Mouse (Mus musculus) thymus, adult 2 months (tissue): ENCODE data around the gene Hmcn2. TPM values are rescaled to one million over a fixed set of nuclear protein-coding genes. Genes with fewer than 3 reads are reported as not detected.

ENCODE experiments used
- DNase-seq: peaks from one replicate; pipeline ENCODE4 v3.0.0; 2021
- H3K27ac ChIP-seq: fragments of 200-500 bp; 2 replicates; pipeline ENCODE4 v1.5.1; 2012; ENCODE audit warnings: low read length, control low read depth; ENCODE audit not compliant: control insufficient read depth, insufficient read depth
- H3K27me3 ChIP-seq: fragments of 200-500 bp; 2 replicates; pipeline ENCODE4 v1.6.1; 2012; ENCODE audit warnings: mild to moderate bottlenecking, low read length, moderate library complexity, mixed read lengths; ENCODE audit not compliant: control insufficient read depth, insufficient read depth
- H3K36me3 ChIP-seq: fragments of 200-500 bp; 2 replicates; pipeline ENCODE4 v1.6.1; 2012; ENCODE audit warnings: mild to moderate bottlenecking, low read length, moderate library complexity; ENCODE audit not compliant: control insufficient read depth, insufficient read depth
- H3K4me1 ChIP-seq: fragments of 200-500 bp; replicated peaks from 2 replicates; pipeline ENCODE4 v1.6.1; 2012; ENCODE audit warnings: low read length; ENCODE audit not compliant: control insufficient read depth, insufficient read depth
- H3K4me3 ChIP-seq: fragments of 200-500 bp; 2 replicates; pipeline ENCODE4 v1.5.1; 2012; ENCODE audit warnings: mild to moderate bottlenecking, low read length, control low read depth, moderate library complexity; ENCODE audit not compliant: control insufficient read depth, insufficient read depth
- CTCF ChIP-seq: fragments of 200-500 bp; IDR thresholded peaks from 2 replicates; pipeline ENCODE4 v1.5.1; 2012; ENCODE audit warnings: mild to moderate bottlenecking, control low read depth, low read length, moderate library complexity, borderline replicate concordance; ENCODE audit not compliant: control insufficient read depth, poor library complexity, insufficient read depth; ENCODE audit errors: extremely low read depth
- POLR2A ChIP-seq: fragments of 200-500 bp; IDR thresholded peaks from 2 replicates; pipeline ENCODE4 v1.6.1; 2012; ENCODE audit warnings: mild to moderate bottlenecking, low read length, control low read depth, moderate library complexity; ENCODE audit not compliant: control insufficient read depth, poor library complexity, insufficient read depth; ENCODE audit errors: extremely low read depth
- WGBS: fragments of 180-500 bp; shearing (Covaris S2); methylation state at CpG from one replicate; pipeline ENCODE4 v1.1.7; 2018; 5-methylcytosine and 5-hydroxymethylcytosine counted together
- polyA plus RNA-seq: library from polyadenylated mRNA; depleted of rRNA; stranded (reverse); fragments of >200 nt; gene quantifications from 2 replicates; pipeline ENCODE4 v1.2.3, GENCODE M21; 2012; rRNA removed

Hmcn2 gene
- polyA plus RNA-seq: 4.8 and 5.6 TPM in 2 replicates

- Histone ChIP-seq H3K4me1 (no peaks in the 10 kb centered on the region), H3K36me3 (no peaks in the 10 kb centered on the region), H3K4me3 (no peak within 1 kb of the TSS), H3K27ac (no peak within 1 kb of the TSS), H3K27me3 (peaks cover 2% of the 10 kb centered on the region; the same call in 1 of the 2 replicates)
- TF ChIP-seq CTCF: no peak
- TF ChIP-seq POLR2A: no peak
- WGBS: 5% methylated on average over 31 of the region's 33 CpGs
- DNase-seq: no peak
These were observed at the start of gene Hmcn2 for GRCm38 (mm10) chr2:31314007-31314465. TSS of gene Hmcn2 (plus strand) at chr2:31314415.

GRCm38 (mm10) chr2:31267447-31267846, 46.8 kb upstream of the Hmcn2 start:
- Histone ChIP-seq H3K27ac (no peak overlapping the region), H3K27me3 (no peaks in the 10 kb centered on the region)
- WGBS: 95% methylated on average over 6 of the region's 6 CpGs

GRCm38 (mm10) chr2:31268631-31269030, 45.6 kb upstream of the Hmcn2 start:
- TF ChIP-seq POLR2A (no peak), CTCF (no peak)
- Histone ChIP-seq H3K27me3 (no peaks in the 10 kb centered on the region), H3K4me1 (no peaks in the 10 kb centered on the region; the same call in 1 of the 2 replicates), H3K36me3 (no peaks in the 10 kb centered on the region), H3K4me3 (no peak overlapping the region), H3K27ac (no peak overlapping the region)
- WGBS: 58% methylated on average over 5 of the region's 5 CpGs
- no peak for DNase-seq

More at GRCm38 (mm10) chr2:31267447-31267846, 46.8 kb upstream of the Hmcn2 start:
- Histone ChIP-seq H3K36me3 (no peaks in the 10 kb centered on the region), H3K4me1 (no peaks in the 10 kb centered on the region; the same call in 1 of the 2 replicates), H3K4me3 (no peak overlapping the region)
- TF ChIP-seq CTCF (no peak), POLR2A (no peak)
- no peak for DNase-seq

GRCm38 (mm10) chr2:31269188-31269587, 45.0 kb upstream of the Hmcn2 start:
- H3K4me1 ChIP-seq: no peaks in the 10 kb centered on the region
- no peaks in the 10 kb centered on the region for H3K27me3 ChIP-seq
- TF ChIP-seq POLR2A: no peak
- TF ChIP-seq CTCF: no peak
- no peaks in the 10 kb centered on the region for H3K36me3 ChIP-seq
- no peak overlapping the region for H3K27ac ChIP-seq
- H3K4me3 ChIP-seq: no peak overlapping the region
- 98% methylated on average over 6 of the region's 6 CpGs for WGBS
- no peak for DNase-seq

GRCm38 (mm10) chr2:31269847-31270246, 44.4 kb upstream of the Hmcn2 start:
- Histone ChIP-seq H3K4me1 (no peaks in the 10 kb centered on the region), H3K27me3 (no peaks in the 10 kb centered on the region), H3K36me3 (no peaks in the 10 kb centered on the region), H3K27ac (no peak overlapping the region), H3K4me3 (no peak overlapping the region)
- TF ChIP-seq CTCF (no peak), POLR2A (no peak)
- DNase-seq: no peak
- 94% methylated on average over 10 of the region's 10 CpGs for WGBS

- Histone ChIP-seq H3K4me1 (no peaks in the 10 kb centered on the region), H3K27me3 (no peaks in the 10 kb centered on the region), H3K36me3 (no peaks in the 10 kb centered on the region), H3K27ac (no peak overlapping the region), H3K4me3 (no peak overlapping the region)
- 90% methylated on average over 8 of the region's 8 CpGs for WGBS
- TF ChIP-seq POLR2A (no peak), CTCF (no peak)
- DNase-seq: no peak
These were observed 43.7 kb upstream of the Hmcn2 start for GRCm38 (mm10) chr2:31270470-31270869.

- no peaks in the 10 kb centered on the region for H3K4me1 ChIP-seq
- no peaks in the 10 kb centered on the region for H3K36me3 ChIP-seq
- DNase-seq: peak; percentile 12
- WGBS: 95% methylated on average over 1 of the region's 1 CpGs
- TF ChIP-seq CTCF (no peak), POLR2A (no peak)
- no peak overlapping the region for H3K27ac ChIP-seq
- no peak overlapping the region for H3K4me3 ChIP-seq
- H3K27me3 ChIP-seq: no peaks in the 10 kb centered on the region
These were observed 43.1 kb upstream of the Hmcn2 start for GRCm38 (mm10) chr2:31271071-31271470.
